Mouse (Mus musculus) cerebellum, adult 11-12 months (tissue): Measurements from ENCODE around the gene St3gal4.
"Not testable (repeated sequence)": the region's sequence is repeated elsewhere in the genome, so short reads cannot be mapped to it uniquely, and the experiment has no call there.

Experiments
- DNase-seq: peaks from one replicate; pipeline ENCODE4 v3.0.0; 2022

The St3gal4 gene

GRCm38 (mm10) chr9:35119168-35119567, at the start of gene St3gal4:
TSS of gene St3gal4 (minus strand) at chr9:35119268.
- DNase-seq, result no peak

- no peak for DNase-seq
Observed at GRCm38 (mm10) chr9:35166798-35167635, 47.9 kb upstream of the St3gal4 start.

DNA sequence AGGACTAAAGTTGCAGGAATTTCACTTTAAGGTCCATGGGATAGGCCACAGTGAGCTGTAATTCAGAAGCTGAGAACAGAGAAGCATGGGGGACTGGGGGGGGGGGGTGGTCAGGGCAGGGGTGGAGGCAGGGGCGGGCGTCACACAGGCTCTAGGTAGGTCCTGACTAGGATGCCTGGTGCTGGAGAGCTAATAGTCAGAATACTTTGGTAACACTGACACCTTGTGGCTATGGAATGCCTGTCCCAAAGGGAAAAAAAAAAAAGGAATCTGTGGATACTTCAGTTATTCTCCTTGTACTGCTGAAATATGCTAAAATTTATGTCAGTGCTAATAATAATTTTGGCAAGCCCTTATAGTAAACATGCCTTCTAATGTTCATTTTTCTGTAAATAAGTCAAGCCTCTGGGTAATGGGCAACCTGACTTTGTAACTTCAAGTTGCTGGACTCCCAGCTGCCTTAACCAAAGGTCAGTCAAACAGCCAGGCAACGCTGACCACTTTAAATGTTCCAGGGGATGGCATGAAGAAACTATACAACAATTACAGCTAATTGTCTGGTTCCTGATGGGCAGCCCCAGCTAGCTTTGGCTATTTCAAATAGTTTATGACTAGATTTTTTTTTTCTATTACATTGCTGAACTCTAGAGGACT, 47.2 kb upstream of the St3gal4 start:
- DNase-seq, result no peak

GRCm38 (mm10) chr9:35164142-35164874, 45.2 kb upstream of the St3gal4 start:
- DNase-seq, result no peak

GRCm38 (mm10) chr9:35163011-35163690, 44.1 kb upstream of the St3gal4 start:
- DNase-seq, result peak; percentile 86

GRCm38 (mm10) chr9:35161721-35162120, 42.7 kb upstream of the St3gal4 start:
- no peak for DNase-seq

DNA sequence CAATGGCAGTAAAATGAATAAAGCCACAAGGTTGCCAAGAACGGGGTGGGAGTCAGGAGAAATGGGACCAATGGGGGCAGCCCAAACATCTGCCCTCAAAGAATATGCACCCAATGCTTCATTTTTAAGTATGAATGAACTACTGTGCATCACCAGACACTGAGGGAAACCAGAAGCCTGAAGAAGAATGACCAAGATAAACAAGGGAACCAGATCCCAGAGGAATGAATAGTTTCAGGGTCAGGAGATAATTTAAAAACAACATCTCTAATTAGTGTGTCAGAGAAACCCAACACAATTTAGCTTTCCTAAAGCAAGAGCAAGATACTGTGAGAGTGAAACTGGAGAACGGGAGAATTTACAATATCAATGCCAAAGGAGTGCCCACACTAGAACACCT, 41.6 kb upstream of the St3gal4 start:
- DNase-seq, result no peak

- DNase-seq, result no peak
Observed at GRCm38 (mm10) chr9:35158477-35158876, 39.4 kb upstream of the St3gal4 start.

DNA sequence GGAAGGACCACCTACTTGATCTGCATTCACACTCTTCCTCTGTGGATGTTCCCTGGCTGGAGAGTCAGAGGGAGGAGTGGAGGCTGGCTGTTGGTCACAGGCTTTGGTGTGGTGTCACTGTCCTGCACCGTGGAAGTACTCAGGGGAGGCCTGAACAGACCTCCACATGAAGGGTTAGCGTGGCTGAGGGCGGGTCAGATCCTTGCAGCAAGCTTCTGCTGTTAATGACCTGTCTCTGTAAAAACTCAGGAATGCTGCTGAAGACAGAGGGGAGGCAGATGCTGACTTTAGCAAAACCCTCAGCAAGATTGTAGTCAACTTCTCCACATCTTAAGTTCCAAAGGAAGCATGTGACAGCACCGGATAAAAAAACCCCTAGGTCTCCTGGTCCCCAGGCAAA, 37.8 kb upstream of the St3gal4 start:
- no peak for DNase-seq

- DNase-seq, result no peak
Observed at GRCm38 (mm10) chr9:35156002-35156710, 37.1 kb upstream of the St3gal4 start.

DNA sequence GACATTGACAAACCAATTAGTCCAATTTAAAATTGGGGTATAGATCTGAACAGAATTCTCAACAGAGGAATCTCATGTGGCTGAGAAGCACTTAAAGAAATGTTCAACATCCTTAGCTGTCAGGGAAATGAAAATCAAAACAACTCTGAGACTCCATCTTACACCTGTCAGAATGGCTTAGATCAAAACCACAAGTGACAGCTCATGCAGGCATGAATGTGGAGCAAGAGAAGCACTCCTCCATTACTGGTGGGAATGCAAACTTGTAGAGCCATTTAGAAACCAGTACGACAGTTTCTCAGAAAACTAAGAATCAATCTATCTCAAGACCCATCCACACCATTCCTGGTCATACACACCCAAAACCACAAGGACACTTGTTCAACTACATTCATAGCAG, 33.9 kb upstream of the St3gal4 start:
- no peak for DNase-seq

GRCm38 (mm10) chr9:35148822-35149221, 29.8 kb upstream of the St3gal4 start:
- DNase-seq, result not testable (repeated sequence)

GRCm38 (mm10) chr9:35147261-35147660, 28.2 kb upstream of the St3gal4 start:
- not testable (repeated sequence) for DNase-seq

DNA sequence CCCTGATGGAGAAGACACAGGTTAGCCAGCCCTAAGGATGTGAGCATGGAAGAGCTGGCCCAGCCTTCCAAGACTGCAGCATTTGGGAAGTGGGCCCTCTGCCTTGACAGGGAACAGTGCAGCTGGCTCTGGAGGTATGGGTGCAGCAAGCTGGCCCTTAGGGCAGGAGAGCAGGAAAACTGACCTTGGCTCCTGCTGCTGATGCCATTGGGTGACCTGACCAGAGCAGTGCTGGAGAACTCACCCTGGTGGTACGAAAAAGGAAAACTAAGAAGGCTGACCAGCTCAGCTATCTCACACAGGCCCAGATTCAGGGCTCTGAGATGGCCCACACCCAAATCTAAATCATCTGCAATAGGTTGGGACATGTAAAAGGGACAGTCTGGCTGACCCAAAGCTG, 26.8 kb upstream of the St3gal4 start:
- no peak for DNase-seq

DNA sequence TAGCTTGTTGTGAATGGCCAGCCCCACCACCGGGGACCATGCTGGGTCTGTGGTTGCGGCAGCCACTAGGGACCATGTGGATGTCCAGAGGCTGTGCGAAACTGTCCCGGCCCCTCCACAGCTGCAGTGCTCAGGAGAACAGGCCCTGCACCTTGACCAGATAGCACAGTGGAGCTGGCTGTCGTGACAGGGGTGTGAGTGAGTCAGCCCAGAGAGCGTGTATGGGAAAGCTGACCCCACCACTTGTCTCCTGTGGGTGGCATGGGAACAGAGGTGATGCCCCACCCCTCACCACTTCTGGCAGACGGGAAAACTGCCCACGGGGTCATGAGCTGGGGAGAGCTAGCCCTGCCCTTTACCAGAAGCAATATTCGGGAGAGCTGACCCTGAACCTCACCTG, 26.1 kb upstream of the St3gal4 start:
- DNase-seq, result no peak

GRCm38 (mm10) chr9:35142221-35142620, 23.2 kb upstream of the St3gal4 start:
- DNase-seq, result no peak

DNA sequence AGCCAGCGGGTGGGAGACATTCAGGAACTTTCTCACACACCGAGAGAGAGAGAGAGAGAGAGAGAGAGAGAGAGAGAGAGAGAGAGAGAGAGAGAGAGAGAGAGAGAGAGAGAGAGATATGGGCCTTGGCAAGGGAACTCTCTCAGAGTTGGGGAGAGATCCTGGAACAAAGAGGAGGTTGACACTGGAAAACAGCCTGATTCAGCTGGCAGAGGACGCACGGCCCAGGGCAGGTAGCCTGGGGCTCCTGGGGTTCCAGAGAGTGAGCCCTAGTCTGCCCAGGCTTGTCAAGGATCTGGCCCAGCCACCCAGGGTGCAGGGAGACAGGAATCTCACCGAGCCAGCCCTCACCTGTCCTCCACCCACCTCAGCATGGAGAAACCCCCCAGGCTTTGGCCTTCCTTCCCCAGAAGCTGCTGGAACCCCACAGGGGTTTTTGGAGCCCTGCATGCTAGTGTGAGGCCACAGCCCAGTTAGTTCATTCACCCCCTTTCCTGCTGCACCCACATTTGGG, 20.2 kb upstream of the St3gal4 start:
- DNase-seq, result no peak

GRCm38 (mm10) chr9:35138029-35138428, 19.0 kb upstream of the St3gal4 start:
- DNase-seq, result no peak

- DNase-seq, result no peak
Observed at GRCm38 (mm10) chr9:35135575-35135974, 16.5 kb upstream of the St3gal4 start.

DNA sequence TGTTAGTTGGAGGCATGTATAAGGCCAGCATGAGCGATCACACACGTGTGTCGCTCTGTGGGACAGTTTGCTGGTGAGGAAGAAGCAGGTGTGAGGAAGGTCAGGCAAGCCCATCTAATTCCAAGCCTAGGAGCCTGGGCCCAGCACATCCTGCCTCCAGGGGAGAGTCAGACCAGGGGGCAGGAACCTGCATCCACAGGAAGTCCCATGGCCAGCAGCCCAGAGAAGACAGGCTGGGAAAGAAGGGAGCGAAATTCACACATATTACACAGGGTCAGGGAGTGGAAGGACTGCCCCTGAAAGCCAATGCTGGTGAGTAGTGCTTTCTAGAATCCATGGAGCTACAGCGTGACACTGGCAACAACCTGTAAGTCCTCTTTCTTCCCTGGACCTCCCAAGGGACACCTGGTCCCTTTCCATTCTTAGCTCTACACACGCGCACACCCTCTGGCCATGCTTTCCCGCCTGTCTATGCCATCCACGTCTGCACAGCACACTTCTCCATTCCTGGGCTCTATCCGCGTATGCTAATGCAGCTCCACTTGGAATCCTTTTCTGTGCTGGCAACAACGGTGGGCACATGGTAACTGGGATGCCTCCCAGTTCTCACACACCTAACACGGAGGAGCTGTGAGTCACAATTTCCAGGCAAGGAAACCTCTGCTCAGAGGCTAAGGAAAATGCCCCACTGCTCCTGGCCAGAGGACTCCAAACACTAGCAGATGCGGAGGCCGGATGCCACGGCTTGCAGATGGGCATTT, 12.7 kb upstream of the St3gal4 start:
- DNase-seq, result no peak

DNA sequence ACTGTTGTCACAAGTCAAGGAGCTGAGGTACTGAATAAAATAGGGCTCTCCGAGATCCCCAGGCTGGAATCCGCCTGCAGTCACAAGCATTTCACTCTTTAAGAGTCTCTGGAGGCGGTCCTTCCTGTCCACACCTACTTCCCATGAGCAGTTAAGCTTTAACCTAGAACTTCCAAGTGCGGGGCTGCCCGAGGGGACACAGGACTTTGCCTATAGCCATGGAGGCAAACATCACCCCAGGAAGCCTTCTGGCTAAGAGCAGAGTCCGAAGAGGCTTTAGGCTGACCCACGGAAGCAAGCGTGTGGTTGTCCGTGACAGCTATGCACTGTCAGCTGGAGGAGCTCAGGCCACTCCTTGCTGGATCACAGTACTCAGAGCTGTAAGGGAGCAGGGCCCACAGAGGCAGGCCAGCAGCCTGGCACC, 9.9 kb upstream of the St3gal4 start:
- DNase-seq, result no peak
